Mouse (Mus musculus): ENCODE results near the gene Gpr45.

Gpr45 gene

GRCm38 (mm10) chr1:43046990-43047389 lies 94.3 kb downstream of the Gpr45 start:
- in situ Hi-C loops (cut with MboI, MseI): loop anchor here (5.0 kb wide), 1 partner anchor 75 kb away; no protein-coding TSS in a partner anchor

- in situ Hi-C loops (cut with MboI, MseI): loop anchor here (5.0 kb wide), 1 partner anchor 76 kb away; no protein-coding TSS in a partner anchor
Measured at GRCm38 (mm10) chr1:43047811-43048210, 95.1 kb downstream of the Gpr45 start.

- in situ Hi-C loops (cut with MboI, MseI): no loop called here
Measured at GRCm38 (mm10) chr1:43051903-43052302, 99.2 kb downstream of the Gpr45 start.

GRCm38 (mm10) chr1:43065615-43066310 lies 113.1 kb downstream of the Gpr45 start:
- in situ Hi-C loops (cut with MboI, MseI): loop anchor here (5.0 kb wide), 1 partner anchor 153 kb away; no protein-coding TSS in a partner anchor

- in situ Hi-C loops (cut with MboI, MseI): loop anchor here (5.0 kb wide), 1 partner anchor 154 kb away; no protein-coding TSS in a partner anchor
Measured at GRCm38 (mm10) chr1:43066573-43066972, 113.9 kb downstream of the Gpr45 start.

- in situ Hi-C loops (cut with MboI, MseI): loop anchor here (5.0 kb wide), 1 partner anchor 155 kb away; no protein-coding TSS in a partner anchor
Measured at GRCm38 (mm10) chr1:43067551-43067950, 114.9 kb downstream of the Gpr45 start.

GRCm38 (mm10) chr1:43070726-43071125 lies 118.1 kb downstream of the Gpr45 start:
- in situ Hi-C loops (cut with MboI, MseI): no loop called here

GRCm38 (mm10) chr1:43072028-43072427 lies 119.4 kb downstream of the Gpr45 start:
- in situ Hi-C loops (cut with MboI, MseI): no loop called here

- in situ Hi-C loops (cut with MboI, MseI): no loop called here
Measured at GRCm38 (mm10) chr1:43072561-43072960, 119.9 kb downstream of the Gpr45 start.

GRCm38 (mm10) chr1:43074791-43075190 lies 122.1 kb downstream of the Gpr45 start:
- in situ Hi-C loops (cut with MboI, MseI): no loop called here

GRCm38 (mm10) chr1:43078124-43078523 lies 125.5 kb downstream of the Gpr45 start:
- in situ Hi-C loops (cut with MboI, MseI): no loop called here

- in situ Hi-C loops (cut with MboI, MseI): no loop called here
Measured at GRCm38 (mm10) chr1:43082946-43083345, 130.3 kb downstream of the Gpr45 start.

Measured in T-helper 1 cell (primary cell).